Comparison of ENCODE assay signal across 8 mouse cellular contexts in the genomic region with DNA sequence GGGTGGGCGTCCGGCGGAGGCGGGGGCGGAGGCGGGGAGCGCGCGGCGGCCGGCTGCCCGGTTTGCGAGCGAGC. TPM values are rescaled to one million over a fixed set of nuclear protein-coding genes. Genes with fewer than 3 reads are reported as not detected.
DNase-seq lines count a peak whose midpoint lies in the region; ATAC-seq lines count a peak whose summit lies in the region.

A gene (plus strand): TSS at position 41 of the 74 bp plus-strand sequence.

- no peaks in the 10 kb centered on the region for H3K36me3 ChIP-seq in midbrain, embryonic 13.5 days

- no peaks in the 10 kb centered on the region for H3K27me3 ChIP-seq in midbrain, embryonic 13.5 days

- peak within 1 kb of the TSS; percentile 92 for H3K4me3 ChIP-seq in midbrain, embryonic 13.5 days (replicated peaks)

- no peaks in the 10 kb centered on the region for H3K9me3 ChIP-seq in midbrain, embryonic 13.5 days

- ATAC-seq in midbrain, embryonic 13.5 days: no peak

- peak within 1 kb of the TSS; percentile 75 for H3K4me2 ChIP-seq in midbrain, embryonic 13.5 days (replicated peaks)

- peaks cover 33% of the 10 kb centered on the region for H3K4me1 ChIP-seq in midbrain, embryonic 13.5 days (replicated peaks)

- peak within 1 kb of the TSS; percentile 100 for H3K27ac ChIP-seq in midbrain, embryonic 13.5 days

- H3K9ac ChIP-seq in midbrain, embryonic 13.5 days (replicated peaks): peak within 1 kb of the TSS; percentile 99

- WGBS in large intestine, adult 2 months: 2% methylated on average over 14 of the region's 14 CpGs
- no CpG with 5 or more reads among the region's 14 CpGs for WGBS in midbrain, embryonic 13.5 days

- DNase-seq in heart, adult 18-20 months: no peak
- no peak for DNase-seq in heart, adult 9 months (ENCODE audit: low spot score in 2 of 2)
- no peak for DNase-seq in adrenal gland, postnatal 25 days
- no peak for DNase-seq in gastrocnemius, postnatal 4 days (ENCODE audit: low spot score in 2 of 2)
- no peak for DNase-seq in large intestine, adult 2 months (ENCODE audit: low read depth, low spot score)
- DNase-seq in c-Kit-positive CD71-positive TER-119-positive erythroid progenitor cells, embryonic 14.5 days (ENCODE audit: low spot score): no peak
- DNase-seq in spleen, postnatal 10 days (ENCODE audit: low spot score in 2 of 2): no peak

RNA-seq across cellular contexts. Expression of the gene that starts here (rescaled TPM):
- 10 to 100 TPM; 22.3 to 23.9 TPM for total RNA-seq in heart, adult 18-20 months (2021)
- total RNA-seq in adrenal gland, postnatal 25 days (2021): 64.1 and 65.7 TPM in 2 replicates
- total RNA-seq in gastrocnemius, postnatal 4 days (2021): 10 to 100 TPM; 37.2 to 40.2 TPM
- polyA plus RNA-seq in large intestine, adult 2 months (2012; rRNA removed): 12.2 and 15.2 TPM in 2 replicates
- 79.8 and 82.7 TPM in 2 replicates for polyA plus RNA-seq in midbrain, embryonic 13.5 days (2015; fragmentation: Nextera tagmentation; extraction: Ambion mirVana)
